Mouse (Mus musculus) right cerebral cortex, postnatal 36 days (tissue): ENCODE results near the gene Map1s.

ENCODE experiments used
- DNase-seq, 2 experiments: peaks; one replicate each; pipeline ENCODE4 v3.0.0; 2022; ENCODE audit warnings: low spot score in 2 of 2, mixed read lengths in 1 of 2

Gene Map1s

GRCm38 (mm10) chr8:70941478-70941877, 35.7 kb downstream of the Map1s start:
- no peak for DNase-seq

GRCm38 (mm10) chr8:70943187-70943586, 37.5 kb downstream of the Map1s start:
- no peak for DNase-seq

- DNase-seq = no peak
Measured at GRCm38 (mm10) chr8:70949847-70950246, 44.1 kb downstream of the Map1s start.

GRCm38 (mm10) chr8:70960703-70961472, 55.2 kb downstream of the Map1s start:
- DNase-seq = no peak

- DNase-seq = no peak
Measured at GRCm38 (mm10) chr8:70964159-70964558, 58.4 kb downstream of the Map1s start.

GRCm38 (mm10) chr8:70964861-70965260, 59.1 kb downstream of the Map1s start:
- no peak for DNase-seq
